Comparison of ENCODE assay signal across 9 mouse cellular contexts in the genomic region with DNA sequence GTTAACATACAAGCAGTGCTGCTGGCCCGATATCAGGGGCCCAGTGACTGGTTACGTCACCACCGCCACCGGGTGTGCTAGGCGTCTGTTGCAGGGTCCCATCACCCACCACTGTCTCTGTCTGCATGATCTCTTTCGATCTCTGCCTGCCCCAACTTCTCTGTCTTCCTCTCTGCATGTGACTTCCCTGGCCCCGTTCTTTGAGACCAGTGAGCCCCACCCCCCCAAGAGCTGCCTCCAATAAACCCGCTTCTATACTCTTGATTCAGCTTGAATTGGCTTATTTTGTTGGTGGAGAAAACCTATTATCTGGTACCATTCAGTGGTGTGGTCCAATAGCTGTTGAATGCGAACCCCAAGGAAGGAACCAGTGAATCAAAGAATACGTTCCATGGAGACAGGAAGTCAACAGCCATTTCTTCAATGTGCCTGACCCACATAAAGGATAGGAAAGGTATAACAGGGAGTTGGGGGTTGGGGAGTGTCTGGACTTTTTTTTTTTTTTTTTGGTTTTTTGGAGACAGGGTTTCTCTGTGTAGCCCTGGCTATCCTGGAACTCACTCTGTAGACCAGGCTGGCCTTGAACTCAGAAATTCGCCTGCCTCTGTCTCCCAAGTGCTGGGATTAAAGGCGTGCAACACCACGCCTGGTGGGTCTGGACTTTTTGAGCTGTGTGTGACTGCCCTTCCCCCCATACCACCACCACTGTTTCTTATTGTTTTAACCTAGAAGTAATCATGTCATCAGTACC. TPM values are rescaled to one million over a fixed set of nuclear protein-coding genes. Genes with fewer than 3 reads are reported as not detected.
DNase-seq lines count a peak whose midpoint lies in the region; ATAC-seq and TF ChIP-seq lines count a peak whose summit lies in the region.
"Had no signal": no experiment of that assay in that cellular context is flagged by ENCODE, and none has a peak within 500 bp of the region (broad histone marks: within the 10 kb centered on the region; RNA-seq: fewer than 3 reads in every experiment).

No protein-coding gene starts in this region.

- H3K4me1 ChIP-seq in lung, embryonic 15.5 days, result peaks cover 74% of the 10 kb centered on the region
- peaks cover 72% of the 10 kb centered on the region for H3K4me1 ChIP-seq in embryonic facial prominence, embryonic 10.5 days
- peaks cover 29% of the 10 kb centered on the region for H3K4me1 ChIP-seq in olfactory bulb, adult 2 months (ENCODE audit: control insufficient read depth, insufficient read depth, low read length)

- no peak for ATAC-seq in lung, embryonic 15.5 days (ENCODE audit: borderline replicate concordance, extremely low read depth, low FRiP score, low TSS enrichment)
- ATAC-seq in erythroblast, adult 5-6 weeks (replicated peaks; ENCODE audit: low FRiP score, poor library complexity, severe bottlenecking), result no peak
- ATAC-seq: Patski had no signal

- H3K9me3 ChIP-seq in lung, embryonic 15.5 days, result no peaks in the 10 kb centered on the region
- no peaks in the 10 kb centered on the region for H3K9me3 ChIP-seq in embryonic facial prominence, embryonic 10.5 days
- H3K9me3 ChIP-seq: limb, embryonic 13.5 days had no signal

- no peak for DNase-seq in lung, adult 18-20 months
- DNase-seq in embryonic facial prominence, embryonic 10.5 days (ENCODE audit: low spot score), result no peak
- peak; percentile 54 for DNase-seq in induced T-regulatory cell, adult 2 months (ENCODE audit: low read depth)
- no peak for DNase-seq in adrenal gland, adult 18-20 months (ENCODE audit: low spot score in 2 of 2)

- no peak for TF ChIP-seq CTCF in olfactory bulb, adult 2 months (IDR thresholded peaks at IDR 0.05; ENCODE audit: insufficient read depth, low read depth, low read length)

- TF ChIP-seq POLR2A in olfactory bulb, adult 2 months (IDR thresholded peaks at IDR 0.05; ENCODE audit: insufficient read depth, low read depth, low read length), result no peak

- no peaks in the 10 kb centered on the region for H3K27me3 ChIP-seq in lung, embryonic 15.5 days
- H3K27me3 ChIP-seq in embryonic facial prominence, embryonic 10.5 days (replicated peaks; ENCODE audit: low read depth, poor library complexity, severe bottlenecking), result no peaks in the 10 kb centered on the region
- H3K27me3 ChIP-seq: limb, embryonic 13.5 days; Patski had no signal

- H3K36me3 ChIP-seq in lung, embryonic 15.5 days, result no peaks in the 10 kb centered on the region
- H3K36me3 ChIP-seq in embryonic facial prominence, embryonic 10.5 days (replicated peaks), result no peaks in the 10 kb centered on the region

- WGBS in lung, embryonic 15.5 days, result 69% methylated on average over 13 of the region's 13 CpGs
- WGBS in embryonic facial prominence, embryonic 10.5 days, result 79% methylated on average over 13 of the region's 13 CpGs
- 72% methylated on average over 13 of the region's 13 CpGs for WGBS in olfactory bulb, adult 2 months

- H3K9ac ChIP-seq in lung, embryonic 15.5 days, result no peak overlapping the region
- H3K9ac ChIP-seq: limb, embryonic 13.5 days had no signal

- peak overlapping the region; percentile 79 for H3K27ac ChIP-seq in lung, embryonic 15.5 days
- peak overlapping the region; percentile 96 for H3K27ac ChIP-seq in embryonic facial prominence, embryonic 10.5 days (replicated peaks)
- peak overlapping the region; percentile 24; the same call in 1 of the 2 replicates for H3K27ac ChIP-seq in olfactory bulb, adult 2 months (ENCODE audit: insufficient read depth, low read depth, low read length)

- H3K4me2 ChIP-seq in lung, embryonic 15.5 days, result peak overlapping the region; percentile 17; the same call in 1 of the 2 replicates
- H3K4me2 ChIP-seq: limb, embryonic 13.5 days had no signal

- H3K4me3 ChIP-seq in lung, embryonic 15.5 days, result no peak overlapping the region
- H3K4me3 ChIP-seq in embryonic facial prominence, embryonic 10.5 days, result 0 out of 2 replicates have a peak overlapping the region, but pooled peaks have one; percentile 1
- no peak overlapping the region for H3K4me3 ChIP-seq in olfactory bulb, adult 2 months (ENCODE audit: insufficient read depth, low read depth, low read length)
- H3K4me3 ChIP-seq: limb, embryonic 13.5 days had no signal

RNA-seq across cellular contexts. Expression of gene Cdc42ep4, which starts 35.9 kb away (rescaled TPM):
- polyA plus RNA-seq in lung, embryonic 15.5 days (2015; fragmentation: Nextera tagmentation; extraction: Ambion mirVana), result 122 TPM in 2 replicates
- polyA plus RNA-seq in embryonic facial prominence, embryonic 10.5 days (2016; fragmentation: Nextera tagmentation; extraction: Ambion mirVana), result 117 TPM in 2 replicates
- polyA plus RNA-seq in olfactory bulb, adult 2 months (2012; ENCODE audit: insufficient read depth, insufficient read length, low replicate concordance, missing spikeins), result not detected in 2 replicates
- total RNA-seq in adrenal gland, adult 18-20 months (2021), result 100 to 1,000 TPM in 1 of 2 experiments, 10 to 100 TPM in 1; 70.0 to 160 TPM
- 4.4 and 5.0 TPM in 2 replicates for total RNA-seq in erythroblast, adult 5-6 weeks (2015; ENCODE audit: low replicate concordance)
- 6.7 and 9.9 TPM in 2 replicates for total RNA-seq in erythroblast, adult 5-6 weeks (2017; ENCODE audit: low replicate concordance)

Comparison
In these comparisons a context has a peak if more than half of its experiments do, and no peak if none do; other contexts are left out.
1. H3K27ac ChIP-seq: peak in every context shown above with its lines; median percentile 96 in embryonic facial prominence, embryonic 10.5 days; 79 in lung, embryonic 15.5 days; 24 in olfactory bulb, adult 2 months.